Mouse (Mus musculus) left cerebral cortex, adult 9 months (tissue): ENCODE measurements at regions not wholly inside any gene's neighbourhood (a gene's known extent, or its start where the extent isn't known, plus 50 kb on each side); places are given as distances from the start of the nearest gene placed in this dataset.

Source experiments
- DNase-seq, 2 experiments: peaks; one replicate each; pipeline ENCODE4 v3.0.0; 2022; ENCODE audit warnings: low spot score in 2 of 2

- DNase-seq, result no peak
Measured at GRCm38 (mm10) chr15:62483534-62483933, 1361.4 kb downstream of the Gsdmc2 start.

GRCm38 (mm10) chr15:62482357-62482756 is 1362.6 kb downstream of the Gsdmc2 start:
- DNase-seq, result peak in 1 of 2 experiments; percentile 8

- no peak for DNase-seq
Measured at GRCm38 (mm10) chr15:62477779-62478178, 1367.2 kb downstream of the Gsdmc2 start.

GRCm38 (mm10) chr15:62476452-62476851 is 1368.5 kb downstream of the Gsdmc2 start:
- DNase-seq, result peak in 1 of 2 experiments; percentile 12

- DNase-seq, result no peak
Measured at GRCm38 (mm10) chr15:62470683-62471331, 1374.2 kb downstream of the Gsdmc2 start.

GRCm38 (mm10) chr15:62468076-62468475 is 1376.9 kb downstream of the Gsdmc2 start:
- DNase-seq, result no peak

GRCm38 (mm10) chr15:62466856-62467255 is 1378.1 kb downstream of the Gsdmc2 start:
- DNase-seq, result no peak

GRCm38 (mm10) chr15:62465026-62465839 is 1379.7 kb downstream of the Gsdmc2 start:
- no peak for DNase-seq

- DNase-seq, result peak; percentile 79
Measured at GRCm38 (mm10) chr15:62462698-62463097, 1382.3 kb downstream of the Gsdmc2 start.

- no peak for DNase-seq
Measured at GRCm38 (mm10) chr15:62461398-62462051, 1383.5 kb downstream of the Gsdmc2 start.

- no peak for DNase-seq
Measured at GRCm38 (mm10) chr15:62460724-62461123, 1384.3 kb downstream of the Gsdmc2 start.

GRCm38 (mm10) chr15:62460026-62460607 is 1384.9 kb downstream of the Gsdmc2 start:
- no peak for DNase-seq

GRCm38 (mm10) chr15:62457990-62458389 is 1387.0 kb downstream of the Gsdmc2 start:
- DNase-seq, result no peak

GRCm38 (mm10) chr15:62457051-62457664 is 1387.8 kb downstream of the Gsdmc2 start:
- no peak for DNase-seq

GRCm38 (mm10) chr15:62456020-62456419 is 1389.0 kb downstream of the Gsdmc2 start:
- no peak for DNase-seq

- no peak for DNase-seq
Measured at GRCm38 (mm10) chr15:62448116-62448515, 1396.9 kb downstream of the Gsdmc2 start.

- no peak for DNase-seq
Measured at GRCm38 (mm10) chr15:62439211-62439610, 1405.8 kb downstream of the Gsdmc2 start.

GRCm38 (mm10) chr15:62436631-62437030 is 1408.3 kb downstream of the Gsdmc2 start:
- no peak for DNase-seq

GRCm38 (mm10) chr15:62435141-62435680 is 1409.8 kb downstream of the Gsdmc2 start:
- no peak for DNase-seq

- DNase-seq, result no peak
Measured at GRCm38 (mm10) chr15:62432742-62433245, 1412.2 kb downstream of the Gsdmc2 start.

- DNase-seq, result no peak
Measured at GRCm38 (mm10) chr15:62431150-62431678, 1413.8 kb downstream of the Gsdmc2 start.
